Mouse (Mus musculus) gastrocnemius, postnatal 36 days (tissue): ENCODE measurements around the gene Gdpd1. TPM values are rescaled to one million over a fixed set of nuclear protein-coding genes. Genes with fewer than 3 reads are reported as not detected.
"Not testable (repeated sequence)": the region's sequence is repeated elsewhere in the genome, so short reads cannot be mapped to it uniquely, and the experiment has no call there.

Experiments
- DNase-seq, 2 experiments: peaks; one replicate each; pipeline ENCODE4 v3.0.0; 2022
- intact Hi-C: fragments of 180-260 bp; cut with DNase I; formaldehyde crosslinking; loops from one replicate; pipeline ENCODE4 v1.15.1; 2025
- total RNA-seq, 2 experiments: library from RNA; stranded (reverse); gene quantifications; 2 replicates each; pipeline ENCODE4 v1.2.3; 2021

The Gdpd1 gene
- total RNA-seq, 2 experiments from 2014 or later, result 2.9 to 3.5 TPM

GRCm38 (mm10) chr11:87028212-87028611, 45.6 kb downstream of the Gdpd1 start:
- intact Hi-C loops, result no loop called here
- no peak for DNase-seq

DNA sequence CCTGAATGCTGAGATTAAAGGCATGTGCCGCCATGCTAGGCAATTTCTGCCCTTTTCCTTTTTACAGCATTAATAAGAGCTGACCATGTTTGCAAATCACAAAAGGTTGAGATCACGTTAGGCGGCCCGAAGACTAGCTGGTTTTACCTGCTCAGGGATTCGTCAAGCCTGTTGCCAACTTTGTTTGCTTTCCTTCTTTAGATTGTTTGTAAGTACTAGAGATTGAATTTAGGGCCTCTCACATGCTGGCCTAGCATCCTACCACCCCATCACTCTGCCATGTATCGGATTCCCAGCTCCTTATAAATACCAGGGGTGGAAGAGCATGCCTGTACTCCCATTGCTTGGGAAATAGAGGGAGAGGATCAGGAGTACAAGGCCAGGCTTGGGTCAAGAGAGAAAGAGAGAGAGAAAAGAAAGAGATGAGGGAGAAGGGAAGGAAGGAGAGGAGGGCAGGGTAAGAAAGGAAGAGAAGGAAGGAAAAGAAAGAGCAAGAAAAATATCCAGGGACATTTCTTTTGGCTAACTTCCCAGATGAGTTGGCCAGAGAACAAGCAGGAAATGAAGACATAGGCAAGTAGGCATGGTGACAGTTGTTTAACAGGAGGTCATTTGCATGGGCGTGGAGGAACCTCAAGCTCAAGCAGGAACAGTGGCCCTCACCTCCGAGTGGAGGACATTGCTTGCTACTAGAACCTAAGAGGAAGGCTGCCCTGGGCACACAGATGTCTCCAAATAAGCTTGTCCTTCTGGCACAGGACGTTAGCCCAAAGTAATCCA, 47.6 kb downstream of the Gdpd1 start:
- no peak for DNase-seq

DNA sequence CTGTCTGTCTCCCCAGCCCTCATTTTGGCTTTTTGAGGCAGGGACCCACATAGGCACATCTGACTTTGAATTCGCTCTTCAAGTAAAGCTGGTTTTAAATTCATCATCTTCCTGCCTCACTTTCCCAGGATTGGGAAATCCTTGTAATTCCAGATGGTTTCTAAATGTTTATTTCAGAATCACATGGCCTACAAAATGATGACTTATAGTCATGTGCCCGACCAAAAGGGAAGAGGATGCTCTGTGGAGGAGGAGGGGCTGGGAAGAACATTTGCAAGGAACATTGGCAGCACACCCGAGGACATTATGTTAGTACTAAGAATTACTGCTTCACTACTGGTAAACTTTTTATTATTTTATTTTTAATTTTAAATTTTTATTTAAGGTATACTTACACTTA, 48.5 kb downstream of the Gdpd1 start:
- intact Hi-C loops, result no loop called here
- no peak for DNase-seq

More for the DNA sequence above, 47.6 kb downstream of the Gdpd1 start:
- intact Hi-C loops, result no loop called here

- intact Hi-C loops, DNase-seq: not testable (repeated sequence)
Measured at GRCm38 (mm10) chr11:87023240-87023639, 50.6 kb downstream of the Gdpd1 start.

- intact Hi-C loops, result no loop called here
- no peak for DNase-seq
Measured at GRCm38 (mm10) chr11:87022765-87023164, 51.1 kb downstream of the Gdpd1 start.

GRCm38 (mm10) chr11:87021551-87021950, 52.3 kb downstream of the Gdpd1 start:
- intact Hi-C loops, result no loop called here
- no peak for DNase-seq

DNA sequence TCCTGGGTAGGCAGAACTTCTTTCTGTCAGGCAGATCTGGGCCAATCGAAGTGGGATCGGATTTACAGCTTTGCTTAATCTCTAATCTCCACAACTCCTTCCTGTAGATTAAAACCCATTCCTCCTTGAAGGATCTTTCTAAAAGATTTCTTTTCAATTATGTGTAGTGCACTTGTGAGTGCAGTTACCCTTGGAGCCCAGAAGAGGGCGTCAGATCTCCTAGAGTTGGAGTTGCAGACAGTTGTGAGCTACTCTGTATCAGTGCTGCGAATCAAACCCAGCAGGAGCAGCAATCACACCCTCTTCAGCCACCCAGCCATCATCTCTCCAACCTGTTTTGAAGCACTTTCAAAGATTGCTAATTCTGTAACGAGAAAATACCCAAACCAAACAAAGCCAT, 53.4 kb downstream of the Gdpd1 start:
- no peak for DNase-seq
- intact Hi-C loops, result no loop called here

DNA sequence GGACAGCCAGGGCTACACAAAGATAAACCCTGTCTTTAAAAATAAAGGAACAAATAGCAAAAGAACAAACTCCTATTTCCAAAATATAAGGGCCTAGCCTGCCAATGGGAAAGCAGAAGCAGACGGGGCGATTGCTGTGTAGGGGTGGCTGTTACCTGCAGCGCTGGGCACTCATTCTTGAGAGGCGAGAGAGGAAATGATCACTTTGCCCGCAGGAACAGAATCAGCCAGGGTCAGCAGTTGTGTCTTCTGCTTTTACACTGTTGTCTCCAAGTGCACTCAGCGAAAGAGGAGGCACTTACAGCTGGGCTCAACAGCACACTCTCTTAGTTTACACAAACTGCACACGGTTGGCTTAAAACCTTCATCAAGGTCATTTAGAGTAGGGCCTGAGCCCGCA, 54.4 kb downstream of the Gdpd1 start:
- DNase-seq, result no peak
- intact Hi-C loops, result loop anchor here (10.0 kb wide), 1 partner anchor 445 kb away; no protein-coding TSS in a partner anchor

- DNase-seq, result no peak
- intact Hi-C loops, result loop anchor here (10.0 kb wide), 1 partner anchor 443 kb away; no protein-coding TSS in a partner anchor
Measured at GRCm38 (mm10) chr11:87018081-87018480, 55.8 kb downstream of the Gdpd1 start.

DNA sequence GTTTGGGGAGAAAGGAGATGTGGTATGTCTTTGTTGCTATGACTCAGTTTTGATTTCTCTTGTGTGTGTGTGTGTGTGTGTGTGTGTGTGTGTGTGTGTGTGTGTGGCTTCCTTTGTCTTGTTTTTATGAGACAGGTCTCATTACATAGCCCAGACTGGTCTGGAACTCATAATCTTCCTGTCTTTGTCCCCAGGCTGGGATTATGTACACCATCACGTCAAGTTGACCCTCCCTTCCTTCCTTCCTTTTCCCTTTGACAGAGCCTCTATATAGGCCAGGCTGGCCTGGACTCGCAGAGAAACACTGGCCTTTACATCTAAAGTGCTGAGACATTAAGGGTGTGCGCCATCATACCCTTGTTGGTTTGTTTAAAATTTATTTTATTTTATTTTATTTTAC, 58.2 kb downstream of the Gdpd1 start:
- intact Hi-C loops, result loop anchor here (10.0 kb wide), 1 partner anchor 441 kb away; no protein-coding TSS in a partner anchor
- no peak for DNase-seq

GRCm38 (mm10) chr11:87010476-87010875, 63.4 kb downstream of the Gdpd1 start:
- intact Hi-C loops, result loop anchor here (10.0 kb wide), 1 partner anchor 436 kb away; no protein-coding TSS in a partner anchor
- DNase-seq, result no peak

GRCm38 (mm10) chr11:87007371-87007770, 66.5 kb downstream of the Gdpd1 start:
- intact Hi-C loops, result no loop called here
- DNase-seq, result no peak

GRCm38 (mm10) chr11:87004960-87005755, 68.7 kb downstream of the Gdpd1 start:
- DNase-seq, result no peak
- intact Hi-C loops, result loop anchor here (5.0 kb wide), 1 partner anchor 238 kb away; no protein-coding TSS in a partner anchor

DNA sequence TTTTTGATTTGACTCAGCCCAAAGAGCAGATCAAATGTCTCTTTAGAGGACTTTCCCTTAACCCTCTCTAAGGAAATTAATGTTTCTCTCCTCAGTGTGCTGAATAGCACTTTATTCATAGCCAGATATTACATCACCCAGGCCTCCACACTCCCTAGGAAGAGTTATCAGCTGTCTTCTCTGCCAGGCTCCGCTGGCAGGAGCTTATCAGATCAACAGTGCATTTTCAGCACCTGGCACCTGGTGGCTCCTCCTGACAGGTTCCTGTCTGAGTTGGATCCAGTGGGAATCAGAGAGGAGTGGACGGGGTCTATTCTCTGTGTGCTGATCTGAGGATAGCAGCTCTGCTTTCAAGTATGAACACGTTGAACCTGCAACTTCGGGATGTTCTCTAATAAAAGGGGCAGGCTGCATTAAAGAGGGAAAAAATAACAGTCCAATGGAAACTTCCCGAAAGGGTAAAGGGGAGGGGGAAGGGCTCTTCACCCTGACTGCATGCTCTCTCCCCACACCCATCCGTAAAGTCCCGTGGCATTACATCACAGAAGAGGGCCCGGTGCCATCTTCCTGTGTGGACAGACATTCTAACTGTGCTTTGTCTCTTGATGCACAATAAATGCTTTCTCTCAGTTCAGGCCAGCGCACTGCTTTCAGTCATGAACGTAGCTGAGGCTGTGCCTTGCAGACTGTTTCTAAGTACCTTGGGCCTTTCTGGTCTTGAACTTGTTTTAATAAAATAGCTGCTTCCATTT, 71.6 kb downstream of the Gdpd1 start:
- intact Hi-C loops, result loop anchor here (5.0 kb wide), 1 partner anchor 235 kb away; no protein-coding TSS in a partner anchor
- DNase-seq, result no peak

DNA sequence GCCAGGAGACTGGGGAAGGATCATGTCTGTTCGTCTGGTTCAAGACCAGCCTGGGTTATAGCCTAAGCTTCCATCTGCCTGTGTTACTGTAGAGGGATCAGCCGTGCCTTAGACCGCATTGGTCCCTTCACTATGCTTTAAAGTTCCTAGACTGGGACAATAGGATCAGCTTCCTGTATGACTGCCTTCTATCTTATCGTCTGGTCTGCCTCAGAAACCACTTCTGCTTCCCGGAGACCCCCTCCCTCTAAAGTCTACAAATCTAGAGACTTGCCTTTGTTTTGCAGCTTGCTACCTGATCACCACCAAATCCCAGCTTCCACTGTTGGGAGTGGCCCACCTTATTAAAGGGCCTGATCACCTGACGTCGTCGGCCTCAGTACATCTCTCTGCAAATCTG, 72.6 kb downstream of the Gdpd1 start:
- DNase-seq, result no peak
- intact Hi-C loops, result loop anchor here (5.0 kb wide), 1 partner anchor 234 kb away; no protein-coding TSS in a partner anchor

DNA sequence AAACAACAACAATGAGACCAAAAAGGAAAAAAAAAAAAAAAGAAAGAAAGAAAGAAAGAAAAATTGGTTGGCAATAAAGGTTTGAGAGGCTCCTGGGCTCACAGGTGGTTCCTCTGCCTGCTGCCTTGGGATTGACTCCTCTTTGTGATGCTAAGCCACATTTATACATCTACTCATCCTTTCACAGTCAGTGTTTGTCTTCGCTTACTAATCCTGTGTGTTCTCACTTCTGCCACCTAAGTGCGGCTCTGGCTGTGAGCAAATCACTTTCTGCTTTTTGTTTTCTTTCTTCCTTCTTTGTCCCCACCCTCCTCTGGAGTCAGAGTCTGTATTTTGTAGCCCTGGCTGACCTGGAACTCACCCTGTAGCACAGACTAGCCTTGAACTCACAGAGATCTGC, 77.6 kb downstream of the Gdpd1 start:
- intact Hi-C loops, result loop anchor here (10.0 kb wide), 1 partner anchor 101 kb away; no protein-coding TSS in a partner anchor
- DNase-seq, result no peak

GRCm38 (mm10) chr11:86995625-86996221, 78.1 kb downstream of the Gdpd1 start:
- DNase-seq, result peak; percentile 37 to 49
- intact Hi-C loops, result loop anchor here (10.0 kb wide), 1 partner anchor 101 kb away; no protein-coding TSS in a partner anchor

GRCm38 (mm10) chr11:86994791-86995624, 78.9 kb downstream of the Gdpd1 start:
- no peak for DNase-seq
- intact Hi-C loops, result loop anchor here (10.0 kb wide), 1 partner anchor 100 kb away; no protein-coding TSS in a partner anchor

DNA sequence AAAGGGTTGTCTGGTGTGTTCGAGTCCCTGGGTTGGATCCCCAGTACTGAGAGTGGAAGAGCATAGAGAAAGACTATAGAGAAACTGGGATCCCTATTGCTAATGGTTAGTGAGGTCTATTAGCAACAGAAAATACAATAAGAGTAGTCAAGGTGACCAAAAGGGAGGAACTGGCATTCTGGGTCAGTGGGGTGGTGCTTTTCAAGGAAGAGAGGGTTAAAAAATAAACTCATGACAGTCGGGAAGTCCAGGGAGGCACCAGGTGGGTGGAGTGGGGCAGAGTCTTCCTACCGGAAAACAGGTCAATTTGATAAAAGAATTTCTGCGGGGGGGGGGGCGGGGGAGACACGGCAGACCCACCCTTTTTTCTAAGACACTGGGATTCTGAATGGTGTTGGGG, 79.5 kb downstream of the Gdpd1 start:
- no peak for DNase-seq
- intact Hi-C loops, result loop anchor here (10.0 kb wide), 1 partner anchor 100 kb away; no protein-coding TSS in a partner anchor
